Mouse (Mus musculus) heart, embryonic 15.5 days (tissue): ENCODE results near the gene Tmem140. TPM values are rescaled to one million over a fixed set of nuclear protein-coding genes. Genes with fewer than 3 reads are reported as not detected.

ENCODE experiments used
- ATAC-seq: fragments of 200-750 bp; cut with Nextera tagmentation; replicated peaks from 2 replicates; pipeline ENCODE4 v1.8.0; 2017; ENCODE audit warnings: low read depth, moderate TSS enrichment; ENCODE audit not compliant: insufficient number of reproducible peaks, insufficient read depth, low FRiP score
- H3K27ac ChIP-seq: fragments of 300-500 bp; sonication (generic); 2 replicates; pipeline ENCODE4 v1.5.1; 2015; ENCODE audit warnings: mild to moderate bottlenecking, inconsistent platforms
- H3K27me3 ChIP-seq: fragments of 300-500 bp; sonication (generic); 2 replicates; pipeline ENCODE4 v1.6.1; 2015; ENCODE audit warnings: inconsistent platforms
- H3K36me3 ChIP-seq: fragments of 300-500 bp; sonication (generic); 2 replicates; pipeline ENCODE4 v1.6.1; 2015; ENCODE audit warnings: mild to moderate bottlenecking, inconsistent platforms
- H3K4me1 ChIP-seq: fragments of 300-500 bp; sonication (generic); replicated peaks from 2 replicates; pipeline ENCODE4 v1.6.1; 2015; ENCODE audit warnings: inconsistent platforms
- H3K4me2 ChIP-seq: fragments of 300-500 bp; sonication (generic); 2 replicates; pipeline ENCODE4 v1.6.1; 2015; ENCODE audit warnings: inconsistent platforms, mild to moderate bottlenecking, moderate library complexity
- H3K4me3 ChIP-seq: fragments of 300-500 bp; sonication (generic); 2 replicates; pipeline ENCODE4 v1.5.1; 2015; ENCODE audit warnings: mild to moderate bottlenecking, inconsistent platforms
- H3K9ac ChIP-seq: fragments of 300-500 bp; sonication (generic); 2 replicates; pipeline ENCODE4 v1.6.1; 2015; ENCODE audit warnings: mild to moderate bottlenecking, inconsistent platforms
- H3K9me3 ChIP-seq: fragments of 300-500 bp; sonication (generic); replicated peaks from 2 replicates; pipeline ENCODE4 v1.6.1; 2016; ENCODE audit warnings: inconsistent platforms
- WGBS: fragments of 180-500 bp; shearing (Covaris S2); methylation state at CpG from one replicate; pipeline ENCODE4 v1.1.7; 2015; ENCODE audit warnings: mixed read lengths; 5-methylcytosine and 5-hydroxymethylcytosine counted together
- polyA plus RNA-seq: library from polyadenylated mRNA; unstranded; fragments of >200 nt; fragmentation: Nextera tagmentation; extraction: Ambion mirVana; gene quantifications from 2 replicates; pipeline ENCODE4 v1.2.1, GENCODE M21; 2015

The Tmem140 gene
- polyA plus RNA-seq, 1 experiment from 2014 or later = 1.4 TPM

DNA sequence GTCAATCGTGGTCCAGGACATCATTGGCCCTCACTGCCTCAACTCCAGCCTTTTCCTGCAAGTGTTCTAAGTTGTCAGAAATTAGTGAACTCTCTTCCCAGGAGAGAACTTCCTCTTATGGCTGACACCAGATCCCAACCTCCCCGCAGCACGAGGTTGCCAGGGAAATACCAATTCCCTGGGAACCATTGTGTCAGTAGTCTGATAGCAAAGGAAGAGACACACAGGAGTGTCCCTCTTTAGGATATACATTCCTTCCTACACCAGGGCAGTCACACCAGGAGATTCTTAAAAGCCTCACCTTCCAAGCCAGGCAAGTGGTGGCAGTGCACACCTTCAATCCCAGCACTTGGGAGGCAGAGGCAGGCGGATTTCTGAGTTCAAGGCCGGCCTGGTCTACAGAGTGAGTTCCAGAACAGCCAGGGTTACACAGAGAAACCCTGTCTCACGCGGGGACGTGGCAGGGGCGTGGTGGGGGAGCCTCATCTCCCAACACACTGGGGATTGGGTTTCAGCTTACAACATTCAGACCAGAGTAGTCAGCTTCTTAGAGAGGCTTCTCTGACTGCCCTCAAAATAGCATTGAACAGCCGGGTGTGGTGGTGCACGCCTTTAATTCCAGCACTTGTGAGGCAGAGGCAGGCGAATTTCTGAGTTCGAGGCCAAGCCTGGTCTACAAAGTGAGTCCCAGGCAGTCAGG is 50.5 kb downstream of the Tmem140 start:
- no peaks in the 10 kb centered on the region for H3K27me3 ChIP-seq
- ATAC-seq = no peak
- H3K9me3 ChIP-seq = no peaks in the 10 kb centered on the region
- H3K4me2 ChIP-seq = no peak overlapping the region
- no peak overlapping the region for H3K9ac ChIP-seq
- peaks cover 15% of the 10 kb centered on the region for H3K4me1 ChIP-seq
- 83% methylated on average over 13 of the region's 13 CpGs for WGBS
- no peak overlapping the region for H3K27ac ChIP-seq
- H3K36me3 ChIP-seq = no peaks in the 10 kb centered on the region; the same call in 1 of the 2 replicates
- no peak overlapping the region for H3K4me3 ChIP-seq

DNA sequence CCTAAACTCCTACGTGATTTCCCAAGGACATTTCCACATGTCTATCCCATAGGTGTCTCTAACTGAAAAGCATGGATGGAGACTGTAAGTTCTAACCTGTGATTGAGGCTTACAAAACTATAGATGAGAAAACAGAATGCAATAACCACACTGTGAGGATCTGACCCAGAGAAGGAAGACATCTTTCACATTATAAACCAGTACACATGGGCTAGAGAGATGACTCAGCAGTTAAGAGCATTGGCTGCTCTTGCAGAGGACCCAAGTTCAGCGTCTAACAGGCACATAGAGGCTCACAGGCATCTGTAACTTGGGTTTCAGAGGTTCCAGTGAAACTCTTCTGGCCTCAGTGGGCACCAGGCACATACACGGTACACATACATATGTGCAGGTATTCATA is 51.5 kb downstream of the Tmem140 start:
- Histone ChIP-seq H3K9ac (no peak overlapping the region), H3K27me3 (no peaks in the 10 kb centered on the region), H3K4me2 (no peak overlapping the region), H3K36me3 (no peaks in the 10 kb centered on the region), H3K9me3 (no peaks in the 10 kb centered on the region), H3K27ac (no peak overlapping the region), H3K4me1 (peaks cover 8% of the 10 kb centered on the region), H3K4me3 (no peak overlapping the region)
- ATAC-seq = no peak
- WGBS = 83% methylated on average over 3 of the region's 3 CpGs

DNA sequence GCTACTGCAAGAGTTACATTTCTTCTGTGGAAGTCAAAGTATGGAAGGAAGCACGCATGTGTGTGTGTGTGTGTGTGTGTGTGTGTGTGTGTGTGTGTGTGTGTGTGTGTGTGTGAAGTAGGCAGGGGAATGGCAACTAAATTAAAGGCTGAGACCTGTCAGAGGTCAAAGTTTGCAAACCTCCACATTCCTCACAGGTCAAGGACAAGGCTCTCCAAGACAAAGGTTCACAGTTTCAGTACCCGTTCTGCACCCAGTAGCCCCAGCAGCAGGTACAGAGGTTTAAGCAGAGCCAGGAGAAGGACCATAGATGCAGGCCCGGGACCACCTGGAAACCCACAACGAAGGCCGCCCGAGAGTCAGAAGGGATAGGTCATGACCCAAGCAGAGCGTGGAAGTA is 56.2 kb downstream of the Tmem140 start:
- H3K4me2 ChIP-seq = no peak overlapping the region
- no peak overlapping the region for H3K4me3 ChIP-seq
- no peaks in the 10 kb centered on the region for H3K4me1 ChIP-seq
- 83% methylated on average over 7 of the region's 7 CpGs for WGBS
- no peak overlapping the region for H3K27ac ChIP-seq
- no peak for ATAC-seq
- no peaks in the 10 kb centered on the region for H3K9me3 ChIP-seq
- no peak overlapping the region for H3K9ac ChIP-seq
- H3K36me3 ChIP-seq = no peaks in the 10 kb centered on the region
- H3K27me3 ChIP-seq = no peaks in the 10 kb centered on the region

- 49% methylated on average over 10 of the region's 10 CpGs for WGBS
- Histone ChIP-seq H3K9me3 (no peaks in the 10 kb centered on the region), H3K36me3 (no peaks in the 10 kb centered on the region), H3K4me1 (no peaks in the 10 kb centered on the region), H3K27me3 (no peaks in the 10 kb centered on the region), H3K9ac (no peak within 1 kb of the TSS), H3K4me3 (no peak within 1 kb of the TSS), H3K27ac (no peak within 1 kb of the TSS), H3K4me2 (no peak within 1 kb of the TSS)
- no peak for ATAC-seq
Measured at GRCm38 (mm10) chr6:34919956-34920355, 57.0 kb downstream of the Tmem140 start, which contains the start of gene Stra8. Gene Stra8, plus strand, starts transcription at chr6:34920163.

DNA sequence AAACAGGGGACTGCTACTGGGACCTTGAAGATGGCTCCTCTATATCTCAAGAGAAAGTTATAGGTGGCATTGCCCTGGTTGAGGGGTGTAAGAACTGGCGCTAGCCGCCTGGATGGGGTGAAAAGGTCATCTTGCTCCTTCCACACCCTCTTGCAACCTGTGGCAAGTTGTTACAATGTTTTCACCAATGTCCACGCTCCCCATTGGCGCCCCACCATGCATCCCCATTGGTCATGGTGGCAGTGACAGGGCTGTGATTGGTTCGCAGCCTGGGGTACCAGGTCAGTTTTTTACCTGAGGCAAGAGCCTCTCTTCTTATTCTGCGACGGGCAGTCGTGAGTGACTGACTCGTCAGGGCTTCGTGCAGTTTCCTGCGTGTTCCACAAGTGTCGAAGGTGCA is 57.7 kb downstream of the Tmem140 start:
- 89% methylated on average over 12 of the region's 12 CpGs for WGBS
- H3K4me2 ChIP-seq = no peak overlapping the region

GRCm38 (mm10) chr6:34921941-34922340 is 59.0 kb downstream of the Tmem140 start:
- Histone ChIP-seq H3K4me1 (no peaks in the 10 kb centered on the region), H3K27ac (no peak overlapping the region), H3K9me3 (no peaks in the 10 kb centered on the region), H3K4me3 (no peak overlapping the region), H3K36me3 (no peaks in the 10 kb centered on the region), H3K9ac (no peak overlapping the region), H3K4me2 (no peak overlapping the region), H3K27me3 (no peaks in the 10 kb centered on the region)
- WGBS = 42% methylated on average over 14 of the region's 14 CpGs
- 0 out of 2 replicates have a peak, but pooled peaks have one; percentile 18 for ATAC-seq

More for the DNA sequence above, 57.7 kb downstream of the Tmem140 start:
- Histone ChIP-seq H3K27me3 (no peaks in the 10 kb centered on the region), H3K36me3 (no peaks in the 10 kb centered on the region), H3K9ac (no peak overlapping the region), H3K9me3 (no peaks in the 10 kb centered on the region), H3K27ac (no peak overlapping the region), H3K4me1 (no peaks in the 10 kb centered on the region), H3K4me3 (no peak overlapping the region)
- no peak for ATAC-seq

Other genes starting within 250 kb of the Tmem140 start
- 4.2 and 5.2 TPM in 2 replicates for gene Agbl3, start 82.7 kb upstream of the Tmem140 start, polyA plus RNA-seq
- 7.6 and 9.6 TPM in 2 replicates for gene Cyren, start 14.9 kb downstream of the Tmem140 start, polyA plus RNA-seq
- gene Wdr91, start 47.7 kb downstream of the Tmem140 start, polyA plus RNA-seq = 7.8 and 10.7 TPM in 2 replicates
- gene Stra8, start 57.0 kb downstream of the Tmem140 start, polyA plus RNA-seq = not detected in 2 replicates
- 0.25 and 1.1 TPM in 2 replicates for gene Slc23a4, start 125.3 kb downstream of the Tmem140 start, polyA plus RNA-seq